Mouse (Mus musculus) bone marrow, adult 2 months (tissue): ENCODE results near the gene Med13l. TPM values are rescaled to one million over a fixed set of nuclear protein-coding genes. Genes with fewer than 3 reads are reported as not detected.

Experiments used
- H3K27ac ChIP-seq: fragments of 200-500 bp; 2 replicates; pipeline ENCODE4 v1.5.1; 2012; ENCODE audit warnings: low read depth, mild to moderate bottlenecking, control low read depth, inconsistent platforms, low read length; ENCODE audit not compliant: control insufficient read depth, poor library complexity, insufficient read depth
- H3K4me1 ChIP-seq: fragments of 200-500 bp; 2 replicates; pipeline ENCODE4 v1.6.1; 2011; ENCODE audit warnings: low read length; ENCODE audit not compliant: control insufficient read depth, insufficient read depth
- H3K4me3 ChIP-seq: fragments of 200-500 bp; replicated peaks from 2 replicates; pipeline ENCODE3; 2011; ENCODE audit warnings: mild to moderate bottlenecking, low read depth, low read length, control low read depth; ENCODE audit not compliant: control insufficient read depth
- CTCF ChIP-seq: fragments of 200-500 bp; IDR thresholded peaks from 2 replicates; pipeline ENCODE4 v1.5.1; 2011; ENCODE audit warnings: low read length, control low read depth; ENCODE audit not compliant: control insufficient read depth, insufficient read depth
- POLR2A ChIP-seq: fragments of 200-500 bp; IDR thresholded peaks from 2 replicates; pipeline ENCODE4 v1.6.1; 2011; ENCODE audit warnings: low read depth, mild to moderate bottlenecking, control low read depth, low read length, borderline replicate concordance; ENCODE audit not compliant: control insufficient read depth
- WGBS: fragments of 180-500 bp; shearing (Covaris S2); methylation state at CpG from one replicate; pipeline ENCODE4 v1.1.7; 2018; 5-methylcytosine and 5-hydroxymethylcytosine counted together
- polyA plus RNA-seq: library from polyadenylated mRNA; stranded (reverse); fragments of >200 nt; gene quantifications from 2 replicates; pipeline ENCODE4 v1.2.4, GENCODE M21; 2011; ENCODE audit warnings: low replicate concordance; ENCODE audit not compliant: missing spikeins, insufficient read depth, insufficient read length

The Med13l gene
- polyA plus RNA-seq, 1 experiment: 32.9 TPM

DNA sequence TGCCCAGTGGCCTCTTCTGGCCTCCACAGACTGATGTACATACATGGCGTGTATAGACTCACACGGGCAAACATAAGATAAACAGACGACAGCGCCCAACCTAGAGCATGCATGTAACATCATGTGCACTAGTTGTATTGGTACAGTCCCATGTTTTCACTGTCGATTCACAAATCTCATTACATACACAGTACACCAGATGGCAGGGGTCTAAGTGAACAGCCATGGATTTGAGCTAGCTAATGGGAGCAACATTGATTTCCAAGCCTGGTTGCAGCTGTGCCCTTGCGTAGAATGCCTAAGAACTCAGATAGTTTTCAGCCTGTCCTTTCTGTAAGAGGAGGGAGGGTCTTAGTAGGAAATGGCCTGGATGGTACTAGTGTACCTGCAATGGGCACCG lies 155.0 kb downstream of the Med13l start:
- Histone ChIP-seq H3K4me1 (no peaks in the 10 kb centered on the region), H3K4me3 (no peak overlapping the region), H3K27ac (no peak overlapping the region)
- WGBS: 90% methylated on average over 7 of the region's 7 CpGs
- TF ChIP-seq CTCF (no peak), POLR2A (no peak)

DNA sequence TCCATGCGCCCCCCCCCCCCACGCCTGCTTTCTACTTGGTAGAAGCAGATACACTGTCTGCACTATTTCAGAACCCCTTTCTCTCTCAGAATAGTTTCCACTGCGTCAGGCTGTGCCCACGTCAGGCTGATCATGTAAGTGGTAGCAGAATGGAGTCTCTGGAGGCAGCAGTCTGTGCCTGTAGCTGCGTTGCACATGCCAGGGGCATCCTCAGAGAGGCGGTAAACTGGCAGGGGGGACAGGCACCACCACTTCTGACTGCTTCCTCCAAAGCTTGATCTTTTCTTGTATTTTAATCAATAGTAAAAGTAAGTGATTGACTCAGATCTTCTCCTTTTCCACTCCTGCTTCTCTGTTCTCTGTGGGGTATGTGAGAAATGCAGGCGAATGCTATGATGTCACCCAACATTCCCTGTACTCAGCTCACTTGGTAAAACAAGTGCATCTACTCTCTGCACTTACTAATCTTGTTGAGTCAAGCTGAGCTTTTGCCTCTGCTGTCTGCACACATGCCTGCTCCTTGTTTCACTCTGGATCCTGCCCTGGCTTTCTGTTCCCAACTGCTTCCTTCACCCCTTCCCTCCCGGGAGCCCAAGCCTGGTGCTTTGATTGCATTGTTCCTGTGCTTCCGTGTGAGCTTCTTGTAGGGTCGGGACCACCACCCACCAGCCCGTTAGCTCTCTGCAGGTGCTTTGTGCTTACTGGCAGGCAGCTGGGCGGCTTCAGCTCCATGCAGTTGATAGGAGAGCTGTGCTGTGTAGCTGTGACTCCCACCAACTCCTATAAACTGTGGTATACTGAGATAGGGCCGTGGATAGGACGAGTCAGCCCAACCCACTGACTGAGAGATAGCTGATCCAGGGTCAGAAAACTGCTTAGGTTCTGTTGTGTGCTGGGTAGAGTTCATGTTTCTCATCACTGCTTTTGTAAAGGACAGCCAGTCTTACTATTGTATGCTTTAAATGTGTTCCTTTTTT lies 156.1 kb downstream of the Med13l start:
- Histone ChIP-seq H3K4me1 (no peaks in the 10 kb centered on the region), H3K27ac (no peak overlapping the region), H3K4me3 (no peak overlapping the region)
- TF ChIP-seq POLR2A (no peak), CTCF (no peak)
- WGBS: 77% methylated on average over 14 of the region's 14 CpGs

DNA sequence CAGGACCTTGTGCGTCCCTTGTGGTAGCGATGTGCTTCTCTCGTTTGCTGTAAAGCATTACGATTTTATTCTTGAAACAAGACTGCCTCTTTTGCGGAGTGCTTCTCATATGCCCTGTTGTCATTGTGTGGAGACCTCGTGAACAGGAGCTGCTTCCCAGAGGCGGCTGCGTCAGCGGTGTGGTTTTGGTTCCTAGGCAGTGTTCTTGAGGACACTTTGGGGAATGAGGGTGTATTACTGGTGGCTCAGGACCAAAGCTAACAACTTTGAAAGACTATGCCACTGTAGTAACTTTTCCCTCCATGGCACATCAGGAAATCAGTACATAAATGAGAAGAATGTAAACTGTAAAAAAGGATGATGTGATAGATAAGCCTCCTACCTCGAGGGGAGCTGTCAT lies 157.0 kb downstream of the Med13l start:
- 82% methylated on average over 10 of the region's 10 CpGs for WGBS
- TF ChIP-seq POLR2A: no peak
- TF ChIP-seq CTCF: no peak
- Histone ChIP-seq H3K27ac (no peak overlapping the region), H3K4me3 (no peak overlapping the region), H3K4me1 (no peaks in the 10 kb centered on the region)

DNA sequence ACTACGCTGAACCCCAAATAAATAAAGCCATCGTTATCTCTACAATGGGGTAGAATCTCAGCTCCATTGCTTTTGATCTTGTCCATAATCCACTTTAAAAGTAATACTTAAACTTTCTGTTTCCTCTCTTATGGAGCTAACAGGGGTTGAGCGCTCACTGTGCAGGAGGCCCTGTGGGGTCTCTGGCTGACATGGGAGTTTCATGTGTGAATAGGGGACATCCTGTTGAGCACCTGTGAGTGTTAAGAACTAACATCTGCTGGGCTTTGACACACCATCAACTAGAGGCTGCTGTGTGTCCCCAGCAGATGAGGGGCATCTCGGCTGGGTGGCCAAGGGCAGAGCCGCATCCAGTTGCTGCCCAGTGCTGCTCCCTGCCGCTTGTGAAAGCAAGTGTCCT lies 157.6 kb downstream of the Med13l start:
- 91% methylated on average over 6 of the region's 6 CpGs for WGBS
- Histone ChIP-seq H3K4me1 (no peaks in the 10 kb centered on the region), H3K4me3 (no peak overlapping the region), H3K27ac (no peak overlapping the region)
- no peak for TF ChIP-seq CTCF
- TF ChIP-seq POLR2A: no peak

DNA sequence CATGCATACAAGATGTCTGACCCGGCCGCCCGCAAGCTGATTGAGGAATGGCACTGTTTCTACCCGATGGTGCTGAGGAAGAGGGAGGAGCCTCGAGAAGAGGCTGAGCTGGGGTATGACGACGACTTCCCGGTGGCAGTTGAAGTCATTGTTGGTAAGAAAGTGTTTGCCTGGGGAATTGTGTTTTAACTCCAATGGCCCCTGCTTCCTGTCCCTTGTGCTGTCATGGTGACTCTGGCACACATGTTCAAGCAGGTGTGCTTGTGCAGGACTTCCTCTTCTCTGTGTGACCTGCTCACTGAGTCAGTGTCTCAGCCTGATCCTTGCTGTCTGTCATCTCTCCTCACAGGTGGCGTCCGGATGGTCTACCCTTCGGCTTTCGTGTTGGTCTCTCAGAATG lies 160.9 kb downstream of the Med13l start:
- no peaks in the 10 kb centered on the region for H3K4me1 ChIP-seq
- TF ChIP-seq POLR2A: no peak
- TF ChIP-seq CTCF: no peak
- no peak overlapping the region for H3K4me3 ChIP-seq
- H3K27ac ChIP-seq: no peak overlapping the region
- WGBS: 65% methylated on average over 12 of the region's 12 CpGs

DNA sequence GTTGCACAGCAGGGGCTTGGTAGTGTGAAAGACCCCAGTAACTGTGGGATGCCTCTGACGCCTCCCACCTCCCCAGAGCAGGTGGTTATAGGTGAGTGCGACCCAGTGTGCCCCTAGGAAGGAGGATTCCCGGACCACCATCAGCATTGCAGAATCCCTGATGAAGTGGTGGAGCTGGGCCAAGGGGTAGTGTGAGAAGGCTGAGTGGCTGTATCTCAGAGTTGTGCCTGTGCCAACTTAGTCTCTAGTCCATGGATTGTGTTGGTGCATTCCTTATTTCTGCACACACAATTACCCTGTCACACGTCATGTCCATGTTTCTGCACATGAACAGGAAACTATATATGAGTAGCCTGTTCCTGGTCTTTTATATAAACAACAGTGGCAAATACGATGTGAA lies 161.4 kb downstream of the Med13l start:
- WGBS: 93% methylated on average over 5 of the region's 5 CpGs

DNA sequence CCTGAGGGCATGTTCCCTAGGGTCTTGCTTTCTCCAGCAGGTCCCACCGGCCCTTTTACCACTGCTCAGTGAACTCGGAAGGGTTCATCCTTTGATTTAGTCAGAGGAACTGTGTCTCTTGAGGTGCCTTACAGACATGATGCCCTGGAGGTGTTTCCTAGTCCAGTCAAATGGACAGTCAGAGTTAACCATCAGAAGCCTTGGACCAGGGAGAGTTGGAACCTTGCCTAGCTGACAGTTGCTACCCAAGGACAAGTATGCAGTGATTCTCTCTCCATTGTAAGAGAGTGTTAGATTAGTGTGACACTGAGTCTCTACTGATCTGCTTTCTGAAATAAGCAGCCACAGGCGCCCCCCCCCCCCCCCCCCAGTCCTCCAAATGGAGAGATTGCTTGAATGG lies 162.0 kb downstream of the Med13l start:
- no peak for TF ChIP-seq CTCF
- no peak for TF ChIP-seq POLR2A
- Histone ChIP-seq H3K4me1 (no peaks in the 10 kb centered on the region), H3K4me3 (no peak overlapping the region), H3K27ac (no peak overlapping the region)
- 81% methylated on average over 3 of the region's 3 CpGs for WGBS

More for the DNA sequence above, 161.4 kb downstream of the Med13l start:
- Histone ChIP-seq H3K27ac (no peak overlapping the region), H3K4me1 (no peaks in the 10 kb centered on the region), H3K4me3 (no peak overlapping the region)
- TF ChIP-seq CTCF (no peak), POLR2A (no peak)

DNA sequence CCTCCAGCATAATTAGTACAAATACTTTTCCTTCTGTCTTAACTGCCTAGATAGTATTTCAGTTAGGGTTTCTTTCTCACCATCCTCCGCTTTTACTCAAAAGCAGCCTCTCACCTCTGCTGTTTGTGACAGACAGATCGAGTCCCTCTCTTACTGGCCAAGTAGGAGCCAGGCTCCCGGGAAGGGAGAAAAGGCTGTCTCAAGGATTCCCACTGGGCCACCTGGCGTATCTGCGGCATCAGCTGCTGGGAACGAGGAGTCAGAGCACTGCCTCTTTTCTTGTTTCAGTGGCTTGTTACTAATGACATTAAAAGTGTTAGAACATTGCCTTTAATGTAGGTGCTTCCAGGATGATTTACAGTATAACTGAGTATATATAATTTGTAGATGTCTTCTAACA lies 164.9 kb downstream of the Med13l start:
- no peak overlapping the region for H3K27ac ChIP-seq
- H3K4me1 ChIP-seq: no peaks in the 10 kb centered on the region
- 90% methylated on average over 6 of the region's 6 CpGs for WGBS
- no peak overlapping the region for H3K4me3 ChIP-seq
- TF ChIP-seq CTCF (no peak), POLR2A (no peak)

DNA sequence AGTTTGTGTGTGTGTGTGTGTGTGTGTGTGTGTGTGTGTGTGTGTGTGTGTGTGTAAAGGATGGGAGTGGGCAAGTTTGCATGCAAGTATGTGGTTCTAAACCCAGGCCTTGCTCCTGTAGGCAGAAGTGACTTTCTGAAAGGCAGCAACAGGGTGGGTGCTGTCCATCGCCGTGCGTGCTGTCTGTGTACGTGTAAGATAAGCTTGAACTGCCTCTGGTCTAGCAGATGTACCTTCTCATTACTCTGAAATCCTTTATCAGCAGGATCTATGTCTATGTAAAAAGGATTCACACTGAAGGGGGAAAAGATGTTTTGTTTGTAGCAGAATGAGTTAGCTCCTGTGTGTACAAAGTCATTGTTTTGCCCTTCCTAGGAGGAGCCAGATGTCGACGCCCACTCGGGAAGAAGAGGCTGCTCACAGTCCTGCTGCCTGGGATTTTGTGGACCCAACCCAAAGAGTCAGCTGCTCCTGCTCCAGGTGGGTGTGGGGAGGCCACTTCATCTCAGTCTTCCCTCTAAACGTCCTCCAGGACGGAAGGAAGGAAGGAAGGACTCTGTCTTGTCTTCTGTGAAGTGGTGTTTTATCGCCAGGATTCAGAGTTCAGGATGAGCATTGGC lies 165.5 kb downstream of the Med13l start:
- WGBS: 78% methylated on average over 10 of the region's 10 CpGs
- TF ChIP-seq POLR2A (no peak), CTCF (no peak)

More for the DNA sequence above, 165.5 kb downstream of the Med13l start:
- no peaks in the 10 kb centered on the region for H3K4me1 ChIP-seq
- H3K27ac ChIP-seq: no peak overlapping the region
- no peak overlapping the region for H3K4me3 ChIP-seq
